Mouse (Mus musculus) induced T-regulatory cell, adult 2 months (primary cell): Measurements from ENCODE around the gene Stum.

ENCODE experiments used
- DNase-seq: peaks from one replicate; pipeline ENCODE4 v3.0.0-alpha.2; 2012; ENCODE audit warnings: low read depth

Stum gene

DNA sequence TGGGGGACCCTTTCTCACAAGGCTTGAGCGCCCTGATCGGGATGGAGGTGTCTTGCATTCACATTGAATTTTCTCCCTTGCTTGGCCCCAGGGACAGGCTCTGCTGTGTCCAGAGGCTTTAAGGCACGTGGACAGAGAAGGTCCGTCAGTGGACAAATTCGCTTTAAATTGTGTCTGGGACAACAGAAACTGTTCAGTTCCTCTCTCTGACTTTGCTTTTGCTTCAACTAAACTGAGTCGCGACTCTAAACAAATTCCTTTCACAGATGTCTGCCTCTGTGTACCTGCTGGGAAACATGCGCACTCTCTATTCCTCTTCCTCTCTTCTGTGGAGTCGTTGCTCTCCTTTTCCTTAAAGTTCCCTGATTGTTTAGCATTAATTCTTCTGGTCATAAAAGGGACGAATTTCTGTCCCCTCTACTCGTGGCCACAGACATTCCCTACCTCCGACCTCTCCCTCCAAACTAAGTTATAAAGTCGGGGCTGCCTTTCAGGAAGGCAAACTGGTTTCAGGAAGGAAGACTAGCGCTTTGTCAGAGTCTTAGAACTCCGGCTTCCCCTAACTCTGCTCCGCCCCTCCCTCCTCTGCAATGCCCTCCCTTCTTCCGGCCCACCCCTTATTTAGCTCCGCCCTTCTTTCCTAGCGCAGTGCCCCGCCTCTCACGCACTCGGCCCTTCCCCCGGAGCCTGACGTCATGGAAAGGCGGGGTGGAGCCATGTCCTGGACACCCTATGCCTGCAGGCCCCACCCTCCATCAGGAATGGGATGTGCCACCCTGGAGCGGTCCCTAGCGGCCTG is 96.2 kb downstream of the Stum start:
- DNase-seq, result peak; percentile 99

DNA sequence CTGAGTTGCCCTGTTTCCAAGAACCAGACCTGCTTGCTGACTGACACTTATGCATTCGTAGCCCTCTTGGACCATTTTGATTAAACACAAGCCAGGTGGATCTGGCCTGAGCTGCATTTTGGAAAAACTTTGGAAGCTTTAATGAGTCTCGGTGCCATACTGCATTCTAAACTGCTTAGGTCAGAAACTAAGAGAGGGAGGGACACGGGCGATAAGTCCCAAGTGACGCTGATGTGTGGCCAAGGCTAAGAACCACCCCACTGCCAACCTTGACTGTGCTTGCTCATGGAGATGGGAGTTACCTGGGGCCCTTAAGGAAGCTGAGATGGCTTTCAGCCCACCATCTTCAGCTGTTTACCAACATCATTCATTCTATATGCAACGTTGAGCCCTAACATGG is 98.0 kb downstream of the Stum start:
- DNase-seq, result no peak

DNA sequence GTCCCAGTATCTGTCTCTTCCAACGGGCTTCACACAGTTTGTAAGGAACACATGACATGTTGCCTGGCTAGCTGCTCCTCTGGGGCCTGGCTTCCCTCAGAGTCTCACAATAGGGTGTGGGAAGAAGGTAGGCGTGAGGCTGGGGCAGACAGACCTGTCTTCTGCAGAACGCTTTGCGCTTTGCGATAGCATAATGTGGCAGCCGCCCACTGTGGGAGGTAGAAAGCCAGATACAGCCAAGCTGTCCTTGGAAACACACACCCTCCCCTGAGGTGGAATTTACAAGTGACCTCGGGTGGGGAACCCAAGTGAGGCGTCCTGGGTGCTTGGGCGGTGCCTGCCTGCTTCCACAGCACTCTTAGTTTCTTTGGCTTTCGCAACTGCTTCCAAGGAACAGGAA is 98.8 kb downstream of the Stum start:
- no peak for DNase-seq

DNA sequence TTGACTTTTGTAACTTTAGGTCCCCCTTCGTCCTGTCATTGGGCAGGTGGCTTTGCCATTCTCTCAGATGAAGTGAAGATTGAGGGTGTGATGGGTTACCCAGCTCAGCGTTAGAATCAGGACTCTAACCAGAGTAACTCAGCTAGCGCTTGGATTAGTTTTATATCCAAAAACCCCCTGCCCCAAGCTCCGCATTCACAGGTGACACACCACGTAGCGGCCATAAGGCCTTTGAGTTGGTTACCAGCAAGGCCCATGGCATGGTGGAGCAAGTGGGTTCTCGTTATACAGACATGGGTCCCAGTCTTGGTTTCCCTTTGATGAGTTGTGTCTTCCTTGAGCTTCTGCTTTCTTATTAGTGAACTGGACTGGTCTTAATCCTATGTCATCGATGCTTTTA is 99.4 kb downstream of the Stum start:
- no peak for DNase-seq
